Mouse (Mus musculus) cerebellum, adult 2 months (tissue): Measurements from ENCODE around the gene Cenpm.

ENCODE experiments used
- CTCF ChIP-seq: fragments of 200-500 bp; IDR thresholded peaks from 2 replicates; pipeline ENCODE4 v1.5.1; 2011; ENCODE audit warnings: low read depth, mild to moderate bottlenecking, control low read depth, low read length, moderate library complexity, borderline replicate concordance; ENCODE audit not compliant: insufficient read depth
- POLR2A ChIP-seq: fragments of 200-500 bp; IDR thresholded peaks from 2 replicates; pipeline ENCODE4 v1.6.1; 2011; ENCODE audit warnings: low read length, control low read depth, borderline replicate concordance; ENCODE audit not compliant: insufficient read depth

GRCm38 (mm10) chr15:82211911-82212751 is 32.4 kb downstream of the Cenpm start:
- peak; percentile 63 for TF ChIP-seq POLR2A
- TF ChIP-seq CTCF: no peak
